Mouse (Mus musculus): ENCODE data around the gene Csf3r. TPM values are rescaled to one million over a fixed set of nuclear protein-coding genes. Genes with fewer than 3 reads are reported as not detected.

Gene Csf3r
- total RNA-seq, 2 experiments from 2014 or later = 2.8 to 3.0 TPM

Other genes with a start within 250 kb of the Csf3r start
- gene Mrps15, start 22.4 kb downstream of the Csf3r start, total RNA-seq (2021) = 10 to 100 TPM; 53.6 to 55.7 TPM
- 10 to 100 TPM; 43.2 to 53.0 TPM for gene Oscp1, start 34.0 kb downstream of the Csf3r start, total RNA-seq (2021)
- gene Lsm10, start 72.1 kb downstream of the Csf3r start, total RNA-seq (2021) = 10 to 100 TPM; 15.6 TPM
- 10 to 100 TPM; 19.7 to 20.7 TPM for gene Stk40, start 79.4 kb downstream of the Csf3r start, total RNA-seq (2021)
- 10 to 100 TPM in 1 of 2 experiments, 1 to 10 TPM in 1; 6.7 to 10.4 TPM for gene Eva1b, start 123.2 kb downstream of the Csf3r start, total RNA-seq (2021)
- gene Sh3d21, start 138.9 kb downstream of the Csf3r start, total RNA-seq (2021) = 1 to 10 TPM; 1.0 to 1.1 TPM
- 100 to 1,000 TPM; 141 to 144 TPM for gene Thrap3, start 178.2 kb downstream of the Csf3r start, total RNA-seq (2021)
- 100 to 1,000 TPM; 204 to 206 TPM for gene Map7d1, start 231.8 kb downstream of the Csf3r start, total RNA-seq (2021)
- gene Trappc3, start 237.8 kb downstream of the Csf3r start, total RNA-seq (2021) = 10 to 100 TPM; 94.9 to 95.2 TPM